Mouse (Mus musculus): ENCODE results near the gene 4930596D02Rik.

The 4930596D02Rik gene

GRCm38 (mm10) chr14:35811878-35812277, at the start of gene 4930596D02Rik:
4930596D02Rik (minus strand) TSS chr14:35811978.
- no peak for DNase-seq (ENCODE audit: low spot score)

- no peak for DNase-seq (ENCODE audit: low spot score)
Observed at GRCm38 (mm10) chr14:35853254-35853653, 41.5 kb upstream of the 4930596D02Rik start.

DNA sequence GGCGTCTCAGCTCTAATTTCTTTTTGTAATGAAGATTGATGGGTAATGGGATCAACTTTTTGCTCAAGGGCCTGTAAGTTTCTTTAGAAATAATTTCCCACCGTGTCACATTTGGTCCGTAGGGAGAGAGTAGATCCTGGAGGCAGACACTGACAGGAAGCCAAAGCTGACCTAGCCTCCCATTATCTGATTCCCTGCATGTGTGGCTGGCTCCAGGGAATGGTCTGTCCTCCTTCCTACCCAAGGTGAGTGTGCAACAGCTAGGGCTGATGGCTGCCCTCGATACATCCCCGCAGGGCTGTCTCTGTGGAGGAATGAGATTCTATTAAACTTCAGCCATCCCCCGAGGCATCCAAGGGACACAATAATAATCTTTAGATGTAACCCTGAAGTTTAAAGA, 33.5 kb upstream of the 4930596D02Rik start:
- no peak for DNase-seq (ENCODE audit: low spot score)

DNA sequence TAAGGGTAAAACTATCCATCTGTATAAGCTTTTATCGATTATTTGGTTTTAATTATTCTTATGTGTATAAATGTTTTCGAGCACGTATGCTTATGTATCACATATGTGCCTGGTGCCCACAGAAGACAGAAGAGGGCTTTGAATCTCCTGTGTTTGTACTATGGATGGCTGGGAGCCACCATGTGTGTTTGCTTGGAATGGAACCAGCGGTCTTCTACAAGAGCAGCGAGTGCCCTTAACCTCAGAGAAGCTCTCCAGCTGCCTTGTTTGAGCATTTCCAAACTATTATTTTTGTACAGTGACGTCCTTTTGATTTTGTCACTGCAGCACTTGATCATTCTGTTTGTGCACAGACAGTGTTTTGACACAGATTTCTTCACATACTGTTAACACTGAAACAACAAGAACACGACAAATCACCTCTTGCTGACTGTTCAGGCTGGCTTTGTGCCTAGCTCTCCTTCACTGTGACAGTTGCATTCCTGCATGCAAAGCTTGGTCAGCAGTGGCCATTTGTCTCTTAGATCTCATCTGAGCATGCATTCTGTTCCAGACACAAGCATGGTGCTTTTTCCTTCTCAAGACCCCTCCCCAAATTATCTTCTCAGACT, 30.4 kb upstream of the 4930596D02Rik start:
- no peak for DNase-seq (ENCODE audit: low spot score)

DNA sequence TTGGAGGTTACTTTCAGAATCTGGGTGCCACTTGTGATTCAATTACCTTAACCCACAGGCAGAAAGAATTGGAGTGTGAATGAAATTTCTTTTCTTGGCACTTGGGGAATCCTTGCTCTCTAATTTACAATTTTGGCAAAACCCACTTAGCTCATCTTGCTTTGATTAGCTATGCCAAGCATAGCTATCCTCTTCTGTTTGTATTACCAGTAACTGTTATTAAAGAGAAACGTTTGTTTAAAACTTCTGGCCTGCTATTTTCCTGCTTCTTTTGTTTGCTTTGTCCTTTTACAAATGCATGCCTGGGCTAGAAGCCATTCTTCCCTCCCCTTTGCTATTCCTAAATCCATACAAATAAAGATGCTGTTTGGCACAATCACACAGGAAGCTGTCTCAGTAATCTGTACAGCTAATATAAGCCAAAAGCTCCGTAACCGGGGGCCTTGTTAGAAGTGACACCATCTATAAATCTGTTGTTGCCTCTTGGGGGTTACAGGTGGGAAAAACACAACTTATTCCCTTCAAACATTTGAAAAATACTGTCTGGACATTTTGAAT, 19.0 kb downstream of the 4930596D02Rik start:
- DNase-seq (ENCODE audit: low spot score): no peak

GRCm38 (mm10) chr14:35780033-35780432, 31.7 kb downstream of the 4930596D02Rik start:
- no peak for DNase-seq (ENCODE audit: low spot score)

- DNase-seq (ENCODE audit: low spot score): no peak
Observed at GRCm38 (mm10) chr14:35773306-35773705, 38.5 kb downstream of the 4930596D02Rik start.

All from c-Kit-positive CD71-positive TER-119-positive erythroid progenitor cells, embryonic 14.5 days (primary cell).